Mouse (Mus musculus) embryo, embryonic 9.5 days (tissue): ENCODE measurements around the gene Mmp20.

Experiments
- DNase-seq: peaks from one replicate; pipeline ENCODE4 v3.0.0-alpha.2; 2017; ENCODE audit errors: extremely low spot score

Mmp20 gene

GRCm38 (mm10) chr9:7691790-7692189 lies 63.8 kb downstream of the Mmp20 start, which contains the start of gene Mmp7:
Gene Mmp7 (plus strand): TSS chr9:7692090.
- no peak for DNase-seq

DNA sequence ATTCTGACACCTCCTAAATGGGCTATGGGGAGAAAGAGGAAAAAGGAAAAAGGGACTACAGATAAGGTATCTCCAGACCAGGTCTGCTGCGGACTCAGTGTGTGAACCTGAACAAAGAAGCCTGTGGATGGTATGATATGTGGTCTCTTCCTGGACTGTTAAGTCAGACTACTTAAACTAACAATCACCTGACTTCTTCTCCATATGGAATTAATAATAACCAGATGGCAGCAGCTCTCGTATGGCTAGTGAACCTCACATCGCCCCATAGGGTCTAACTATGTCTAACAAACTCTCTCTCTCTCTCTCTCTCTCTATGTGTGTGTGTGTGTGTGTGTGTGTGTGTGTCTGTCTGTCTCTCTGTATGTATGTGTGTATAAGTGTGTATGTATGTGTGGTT lies 65.9 kb downstream of the Mmp20 start:
- DNase-seq, result no peak

DNA sequence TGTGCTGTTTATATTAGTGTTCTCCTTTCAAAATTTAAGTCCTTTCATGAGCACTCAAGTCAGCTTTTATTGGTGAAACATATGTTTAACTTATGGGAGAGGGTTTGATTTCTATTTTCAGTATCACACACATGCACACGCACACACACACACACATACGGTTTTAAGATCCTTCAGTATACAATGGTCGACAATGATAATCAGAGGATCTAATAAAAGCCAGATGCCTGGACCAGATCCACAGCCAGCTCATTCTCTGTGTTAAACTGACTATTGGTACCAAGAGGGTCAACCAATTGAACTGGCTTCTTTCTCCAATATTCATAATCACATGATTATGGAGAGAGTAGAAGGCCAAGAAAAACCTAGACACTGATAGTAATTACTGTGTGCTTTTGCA lies 67.6 kb downstream of the Mmp20 start:
- DNase-seq, result no peak

DNA sequence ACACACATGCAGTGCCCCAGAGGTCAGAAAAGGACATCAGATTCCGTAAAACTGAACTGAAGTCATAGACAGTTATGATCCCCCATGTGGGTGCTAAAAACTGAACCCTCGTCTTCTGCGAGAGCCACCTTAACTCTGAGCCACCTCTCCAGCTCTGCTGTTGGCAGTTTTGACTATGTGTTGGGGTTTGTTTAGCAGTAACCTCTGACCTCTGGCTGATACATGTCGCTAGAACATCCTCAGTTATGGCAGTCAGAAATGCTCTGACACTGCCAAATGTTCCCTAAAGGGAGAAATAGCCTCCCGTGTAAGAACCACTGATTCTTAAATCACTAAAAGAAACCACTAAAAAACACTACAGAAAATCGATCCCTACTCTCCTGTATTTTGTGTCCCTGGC lies 80.7 kb downstream of the Mmp20 start:
- DNase-seq, result no peak

- no peak for DNase-seq
Observed at GRCm38 (mm10) chr9:7711196-7711595, 83.2 kb downstream of the Mmp20 start.

- DNase-seq, result peak; percentile 43
Observed at GRCm38 (mm10) chr9:7714062-7714907, 86.3 kb downstream of the Mmp20 start.

DNA sequence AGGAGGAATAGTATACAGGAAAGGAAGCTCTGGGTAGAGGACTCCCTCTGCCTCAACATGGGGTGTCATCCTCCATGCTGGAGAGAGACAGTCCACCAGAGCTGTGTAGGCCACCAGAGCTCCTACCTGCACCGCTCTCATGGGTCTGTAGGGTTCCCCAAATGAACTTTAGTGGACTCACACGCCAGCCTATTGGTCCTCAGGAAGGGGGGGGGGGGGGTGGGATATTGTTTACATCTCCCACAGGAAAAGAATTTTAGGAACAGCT lies 86.8 kb downstream of the Mmp20 start:
- DNase-seq, result no peak

DNA sequence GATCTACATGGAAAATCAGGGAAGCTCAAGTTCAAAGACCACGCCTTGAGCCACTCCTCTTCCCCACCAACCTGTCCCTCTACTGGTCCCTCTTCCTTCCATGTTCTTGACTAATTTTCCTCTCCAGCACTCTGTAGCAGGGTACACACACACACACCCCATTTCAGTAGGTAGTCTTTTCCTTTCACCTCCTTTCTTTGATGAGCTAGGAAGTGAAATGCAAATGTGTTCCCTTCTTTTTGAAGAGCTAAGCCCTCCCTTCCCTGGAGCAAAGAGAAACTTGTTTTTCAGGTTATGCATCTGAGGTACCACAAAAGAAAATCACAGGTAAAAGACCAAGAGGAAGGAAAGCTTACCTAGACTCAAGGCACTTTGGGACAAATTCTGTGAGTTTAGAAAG lies 93.5 kb downstream of the Mmp20 start:
- DNase-seq, result no peak
